Mouse (Mus musculus) lung, adult 2 months (tissue): ENCODE data around the gene Tpd52l1. TPM values are rescaled to one million over a fixed set of nuclear protein-coding genes. Genes with fewer than 3 reads are reported as not detected.
"Not testable (repeated sequence)": the region's sequence is repeated elsewhere in the genome, so short reads cannot be mapped to it uniquely, and the experiment has no call there.

Source experiments
- DNase-seq: peaks from one replicate; pipeline ENCODE4 v3.0.0; 2022
- H3K4me1 ChIP-seq: fragments of 200-500 bp; 2 replicates; pipeline ENCODE4 v1.6.1; 2011; ENCODE audit warnings: low read length; ENCODE audit not compliant: control insufficient read depth, insufficient read depth
- H3K4me3 ChIP-seq: fragments of 200-500 bp; replicated peaks from 2 replicates; pipeline ENCODE3; 2011; ENCODE audit warnings: low read depth, mild to moderate bottlenecking, control low read depth, low read length; ENCODE audit errors: extremely low read depth
- CTCF ChIP-seq: fragments of 200-500 bp; IDR thresholded peaks from 2 replicates; pipeline ENCODE4 v1.5.1; 2011; ENCODE audit warnings: mild to moderate bottlenecking, low read length, control low read depth; ENCODE audit not compliant: insufficient read depth
- POLR2A ChIP-seq: fragments of 200-500 bp; IDR thresholded peaks from 2 replicates; pipeline ENCODE4 v1.6.1; 2011; ENCODE audit warnings: low read depth, mild to moderate bottlenecking, control low read depth, low read length, borderline replicate concordance; ENCODE audit errors: extremely low read depth
- WGBS: fragments of 180-500 bp; shearing (Covaris S2); methylation state at CpG from one replicate; pipeline ENCODE4 v1.1.7; 2018; 5-methylcytosine and 5-hydroxymethylcytosine counted together
- polyA plus RNA-seq: library from polyadenylated mRNA; depleted of rRNA; stranded (reverse); fragments of >200 nt; gene quantifications from 2 replicates; pipeline ENCODE4 v1.2.3, GENCODE M21; 2012

Tpd52l1 gene
- polyA plus RNA-seq, 1 experiment = 1.8 TPM

- no peak for TF ChIP-seq CTCF
Measured at GRCm38 (mm10) chr10:31441491-31441890, 4.3 kb downstream of the Tpd52l1 start.

GRCm38 (mm10) chr10:31436047-31436446 is 9.7 kb downstream of the Tpd52l1 start:
- no peak overlapping the region for H3K4me3 ChIP-seq
- TF ChIP-seq CTCF = no peak
- no peak for TF ChIP-seq POLR2A
- DNase-seq = no peak
- WGBS = 76% methylated on average over 4 of the region's 4 CpGs
- H3K4me1 ChIP-seq = no peaks in the 10 kb centered on the region

More at GRCm38 (mm10) chr10:31441491-31441890, 4.3 kb downstream of the Tpd52l1 start:
- no peak for DNase-seq
- no peak overlapping the region for H3K4me3 ChIP-seq
- H3K4me1 ChIP-seq = peaks cover 2% of the 10 kb centered on the region

GRCm38 (mm10) chr10:31417956-31418355 is 27.8 kb downstream of the Tpd52l1 start:
- H3K4me1 ChIP-seq = no peaks in the 10 kb centered on the region; the same call in 1 of the 2 replicates
- DNase-seq = no peak
- TF ChIP-seq CTCF (no peak), POLR2A (no peak)
- H3K4me3 ChIP-seq = no peak overlapping the region

- no peak for TF ChIP-seq CTCF
- no peak for TF ChIP-seq POLR2A
- Histone ChIP-seq H3K4me1 (no peaks in the 10 kb centered on the region), H3K4me3 (no peak overlapping the region)
- 71% methylated on average over 1 of the region's 1 CpGs for WGBS
- DNase-seq = no peak
Measured at GRCm38 (mm10) chr10:31392990-31393389, 52.8 kb downstream of the Tpd52l1 start.

GRCm38 (mm10) chr10:31390777-31391395 is 54.9 kb downstream of the Tpd52l1 start:
- 73% methylated on average over 4 of the region's 4 CpGs for whole genome bisulfite sequencing
- no peak overlapping the region for H3K4me3 ChIP-seq
- H3K4me1 ChIP-seq = no peaks in the 10 kb centered on the region
- DNase-seq = no peak
- no peak for TF ChIP-seq POLR2A
- TF ChIP-seq CTCF = no peak

- DNase-seq, H3K4me1 ChIP-seq, H3K4me3 ChIP-seq: not testable (repeated sequence)
- 73% methylated on average over 1 of the region's 1 CpGs for WGBS
Measured at GRCm38 (mm10) chr10:31388566-31388965, 57.2 kb downstream of the Tpd52l1 start.

- peak; percentile 36; the same call in 1 of the 2 replicates for TF ChIP-seq CTCF
- not testable (repeated sequence) for H3K4me1 ChIP-seq, H3K4me3 ChIP-seq, DNase-seq
- WGBS = 34% methylated on average over 4 of the region's 5 CpGs
Measured at GRCm38 (mm10) chr10:31370200-31370599, 75.6 kb downstream of the Tpd52l1 start.

GRCm38 (mm10) chr10:31359749-31360148 is 86.0 kb downstream of the Tpd52l1 start:
- TF ChIP-seq CTCF = no peak
- no peak for TF ChIP-seq POLR2A
- no peak overlapping the region for H3K4me3 ChIP-seq
- WGBS = 71% methylated on average over 4 of the region's 4 CpGs
- no peak for DNase-seq
- H3K4me1 ChIP-seq = no peaks in the 10 kb centered on the region

- no peaks in the 10 kb centered on the region for H3K4me1 ChIP-seq
- DNase-seq = no peak
- TF ChIP-seq POLR2A (no peak), CTCF (no peak)
- WGBS = 77% methylated on average over 7 of the region's 7 CpGs
- H3K4me3 ChIP-seq = no peak overlapping the region
Measured at GRCm38 (mm10) chr10:31354886-31355461, 90.8 kb downstream of the Tpd52l1 start.

- Histone ChIP-seq H3K4me1 (no peaks in the 10 kb centered on the region), H3K4me3 (no peak overlapping the region)
- no peak for TF ChIP-seq CTCF
- TF ChIP-seq POLR2A = no peak
- WGBS = 69% methylated on average over 2 of the region's 2 CpGs
- DNase-seq = no peak
Measured at GRCm38 (mm10) chr10:31354141-31354540, 91.6 kb downstream of the Tpd52l1 start.

- WGBS = 94% methylated on average over 1 of the region's 1 CpGs
- no peak for TF ChIP-seq CTCF
- Histone ChIP-seq H3K4me1 (no peaks in the 10 kb centered on the region), H3K4me3 (no peak overlapping the region)
- DNase-seq = no peak
Measured at GRCm38 (mm10) chr10:31352845-31353427, 92.8 kb downstream of the Tpd52l1 start.
